Mouse (Mus musculus) spleen, postnatal 36 days (tissue): Measurements from ENCODE around the gene Galr3.
"Not testable (repeated sequence)": the region's sequence is repeated elsewhere in the genome, so short reads cannot be mapped to it uniquely, and the experiment has no call there.

Experiments
- DNase-seq, 2 experiments: peaks; one replicate each; pipeline ENCODE4 v3.0.0; 2022; ENCODE audit warnings: low spot score in 2 of 2, mixed read lengths in 1 of 2

Gene Galr3

DNA sequence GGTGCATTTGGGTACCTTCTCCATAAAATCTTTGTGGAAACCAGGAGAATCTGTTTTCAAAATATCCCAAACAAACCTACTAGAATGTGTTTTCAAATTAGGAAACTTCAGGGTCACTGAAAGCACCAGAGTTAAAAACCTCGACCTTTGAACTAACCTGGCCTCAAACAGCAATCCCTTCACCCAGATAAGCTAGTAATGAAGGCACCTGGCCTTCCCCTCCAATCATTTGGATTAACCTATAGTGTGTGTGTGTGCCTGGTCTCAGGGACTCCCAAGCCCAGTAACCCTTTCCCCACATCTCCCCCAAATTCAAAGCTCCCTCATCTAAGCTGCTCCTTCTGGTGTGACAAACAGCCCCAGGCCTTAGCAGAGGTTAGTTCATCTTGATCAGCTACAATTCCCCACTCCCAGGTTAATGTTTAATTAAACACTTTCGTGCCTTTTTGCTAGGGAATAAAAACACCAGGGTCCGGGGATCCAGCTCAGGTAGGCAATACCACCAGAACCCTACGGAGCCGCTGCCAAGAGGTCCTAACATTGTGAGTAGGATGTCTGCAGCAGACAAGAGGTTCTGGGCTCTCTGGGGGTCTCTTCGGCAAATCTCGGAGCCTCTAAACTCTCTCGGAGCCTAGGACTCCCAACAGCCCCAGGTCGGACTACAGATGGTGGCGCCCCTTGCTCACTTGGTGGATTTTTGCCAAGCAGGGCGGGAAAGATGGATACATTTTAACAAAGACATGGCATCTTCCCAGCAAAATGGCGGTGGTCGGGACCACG is 15.0 kb upstream of the Galr3 start:
- DNase-seq = no peak

DNA sequence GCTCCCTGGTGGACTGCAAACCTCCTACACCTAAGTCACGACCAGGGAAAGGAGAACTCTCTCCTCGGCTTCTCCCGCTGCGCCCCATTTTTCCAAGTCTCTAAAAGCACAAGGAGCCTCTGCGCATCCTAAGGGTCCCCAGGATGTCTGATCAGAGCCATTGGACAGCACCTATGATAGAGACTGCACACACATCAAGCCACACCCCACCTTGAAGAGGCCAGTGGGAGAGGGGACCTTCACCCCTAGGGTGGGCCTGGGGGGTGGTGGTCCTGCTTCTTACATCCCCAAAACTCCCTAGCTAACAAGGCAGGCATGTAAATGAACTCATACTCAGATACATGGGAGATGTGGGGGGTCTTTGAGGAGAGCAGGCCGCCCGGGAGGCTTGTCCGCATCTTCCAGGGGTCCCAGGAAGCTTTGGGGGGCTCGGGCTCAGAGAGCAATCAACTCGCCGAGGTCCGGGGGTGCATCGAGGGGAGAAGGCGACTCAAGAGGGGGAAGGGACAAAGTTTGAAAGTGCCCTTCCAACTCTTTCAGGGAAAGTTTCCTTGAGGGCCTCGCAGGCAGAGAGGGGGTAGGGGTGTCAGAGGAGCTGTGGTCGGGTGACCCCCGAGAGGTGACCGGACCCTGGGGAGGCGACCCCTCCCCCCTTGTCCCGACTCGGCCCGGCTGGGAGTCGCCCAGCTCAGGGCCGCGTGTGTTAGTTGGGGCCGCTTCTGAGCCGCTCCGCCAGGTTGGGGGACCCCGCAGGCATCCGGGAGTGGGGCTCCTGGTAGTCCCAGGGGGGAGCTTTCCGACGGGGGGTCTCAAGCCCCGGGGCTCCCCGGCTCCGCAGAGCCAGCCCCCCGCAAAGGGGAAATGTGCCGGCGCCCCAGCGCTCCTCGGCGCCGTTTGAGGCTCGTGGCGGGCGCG is 14.1 kb upstream of the Galr3 start:
- no peak for DNase-seq

DNA sequence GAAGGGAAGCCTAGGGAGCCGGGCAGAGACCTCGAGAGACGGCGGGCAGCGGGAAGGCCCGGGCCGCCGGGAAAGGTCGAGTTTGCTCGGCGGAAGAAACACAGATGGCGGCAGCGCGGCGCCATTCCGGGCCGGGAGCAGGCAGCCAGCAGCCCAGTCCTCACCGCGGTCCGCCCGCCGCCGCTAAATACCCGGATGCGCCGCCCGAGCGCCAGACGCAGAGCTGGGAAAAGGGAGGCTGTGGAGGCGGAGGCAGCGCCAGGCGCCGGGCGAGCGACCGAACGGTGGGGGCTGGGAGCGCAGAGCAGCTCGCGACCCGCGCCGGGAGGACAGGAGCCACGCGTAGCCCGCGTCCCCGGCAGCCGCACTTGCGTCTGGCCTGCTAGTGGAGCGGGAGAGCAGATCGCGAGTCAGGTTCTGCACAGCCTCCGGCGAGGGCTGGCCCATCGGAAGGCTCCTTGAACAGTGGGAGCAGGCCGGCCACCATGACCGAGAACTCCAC is 13.4 kb upstream of the Galr3 start, which contains the start of gene H1f0:
H1f0 (plus strand) TSS at position 214 of the 502 bp plus-strand sequence.
- peak; percentile 46 to 58 for DNase-seq

DNA sequence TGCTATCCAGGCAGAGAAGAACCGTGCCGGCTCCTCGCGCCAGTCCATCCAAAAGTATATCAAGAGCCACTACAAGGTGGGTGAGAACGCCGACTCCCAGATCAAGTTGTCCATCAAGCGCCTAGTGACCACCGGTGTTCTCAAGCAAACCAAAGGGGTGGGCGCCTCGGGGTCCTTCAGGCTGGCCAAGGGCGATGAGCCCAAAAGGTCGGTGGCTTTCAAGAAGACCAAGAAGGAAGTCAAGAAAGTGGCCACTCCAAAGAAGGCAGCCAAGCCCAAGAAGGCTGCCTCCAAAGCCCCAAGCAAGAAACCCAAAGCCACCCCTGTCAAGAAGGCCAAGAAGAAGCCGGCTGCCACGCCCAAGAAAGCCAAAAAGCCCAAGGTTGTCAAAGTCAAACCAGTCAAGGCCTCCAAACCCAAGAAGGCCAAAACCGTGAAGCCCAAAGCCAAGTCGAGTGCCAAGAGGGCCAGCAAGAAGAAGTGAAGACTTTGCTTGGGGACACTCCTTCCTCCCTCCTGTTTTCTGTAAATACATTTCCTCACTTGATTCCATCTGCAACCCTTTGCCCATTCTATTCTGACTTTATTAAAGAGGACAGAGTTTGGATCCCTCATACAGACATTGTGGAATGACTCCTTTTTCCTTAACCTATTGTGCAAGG is 12.7 kb upstream of the Galr3 start:
- no peak for DNase-seq

DNA sequence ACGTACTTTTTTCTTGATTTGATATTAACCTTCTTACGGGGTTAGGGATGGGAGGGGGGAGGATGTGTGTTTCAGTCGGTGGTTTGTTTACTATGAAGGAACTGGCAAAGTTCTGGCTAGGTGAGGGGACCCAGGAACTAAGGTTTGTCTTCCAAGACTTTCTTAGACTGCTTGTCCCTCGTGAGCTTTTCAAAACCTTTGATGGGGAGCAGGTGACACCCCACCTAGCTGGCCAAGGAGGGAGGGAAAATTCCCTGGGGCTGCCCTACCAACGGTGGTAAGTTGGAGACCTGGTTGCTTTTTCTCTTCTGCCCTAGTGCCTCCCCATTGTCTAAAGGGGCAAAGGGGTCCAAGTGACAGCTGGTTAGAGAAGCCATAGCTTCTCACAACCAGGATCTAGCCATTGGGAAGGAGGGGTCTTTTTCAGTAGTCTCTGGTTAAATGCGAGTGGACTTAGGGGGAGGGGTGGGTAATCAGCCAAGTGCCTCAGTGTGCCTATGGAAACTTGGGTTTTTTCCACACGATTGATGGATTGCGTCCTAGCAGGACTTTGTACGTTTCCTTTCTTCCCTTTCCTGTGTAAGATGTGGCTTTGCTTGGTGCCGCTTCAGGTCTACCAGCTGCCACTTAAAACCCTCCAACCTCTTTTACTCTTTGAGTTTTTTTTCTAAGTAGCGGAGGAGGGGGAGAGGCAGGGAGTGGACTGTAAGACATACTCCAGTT is 12.0 kb upstream of the Galr3 start:
- DNase-seq = no peak

DNA sequence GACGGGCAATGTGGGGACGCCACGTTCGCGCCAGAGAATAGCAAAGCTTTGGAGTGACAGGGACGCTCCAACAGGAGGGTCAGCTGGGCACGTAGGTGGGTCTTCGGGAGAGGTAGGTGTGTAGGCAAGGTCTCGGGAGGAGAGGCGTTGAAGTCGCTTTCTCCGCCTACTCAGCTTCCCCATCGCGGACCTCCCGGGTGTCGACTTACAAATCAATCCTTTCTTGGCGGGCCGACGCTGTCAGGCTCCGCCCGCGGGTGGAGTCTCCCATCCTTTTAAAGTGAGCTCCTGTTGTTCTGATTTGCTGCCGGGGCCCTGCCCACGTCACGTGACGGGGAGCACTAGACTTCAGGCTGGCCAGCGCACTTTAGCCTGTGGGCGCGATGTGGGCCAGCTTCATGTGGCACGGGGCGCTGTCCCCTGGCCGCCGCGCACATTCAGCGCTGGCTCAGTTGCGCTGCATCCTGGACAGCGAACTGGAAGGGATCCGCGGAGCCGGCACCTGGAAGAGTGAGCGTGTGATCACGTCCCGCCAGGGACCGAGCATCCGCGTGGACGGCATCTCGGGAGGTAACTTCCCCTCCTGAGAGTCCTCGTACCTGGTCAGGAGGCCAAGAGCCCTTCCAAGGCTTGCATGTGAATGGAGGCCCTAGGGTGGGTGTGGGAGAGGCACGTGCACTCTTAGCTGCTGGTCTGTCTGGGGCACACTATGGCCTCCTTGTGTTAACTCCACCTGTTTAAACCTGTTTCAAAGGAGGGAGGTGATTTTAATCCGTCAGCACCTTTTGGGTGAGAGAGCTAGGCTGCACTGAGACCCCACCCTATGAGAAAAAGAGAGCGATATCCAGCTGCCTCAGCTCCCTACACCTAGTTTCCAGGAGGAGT is 10.9 kb upstream of the Galr3 start:
- DNase-seq = peak; percentile 71 to 74

DNA sequence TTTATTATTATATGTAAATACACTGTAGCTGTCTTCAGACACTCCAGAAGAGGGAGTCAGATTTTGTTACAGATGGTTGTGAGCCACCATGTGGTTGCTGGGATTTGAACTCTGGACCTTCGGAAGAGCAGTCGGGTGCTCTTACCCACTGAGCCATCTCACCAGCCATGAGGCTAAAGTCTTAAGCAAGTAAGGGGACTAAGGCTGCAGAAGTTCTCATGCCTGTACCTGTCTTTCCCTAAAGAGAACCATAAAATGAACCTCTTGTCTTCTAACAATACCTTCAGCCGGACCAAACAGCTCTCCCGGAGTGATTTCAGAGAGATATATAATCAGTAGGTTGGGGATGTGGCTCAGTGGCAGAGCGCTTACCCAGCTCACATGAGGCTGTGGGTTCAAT is 9.8 kb upstream of the Galr3 start:
- not testable (repeated sequence) for DNase-seq

DNA sequence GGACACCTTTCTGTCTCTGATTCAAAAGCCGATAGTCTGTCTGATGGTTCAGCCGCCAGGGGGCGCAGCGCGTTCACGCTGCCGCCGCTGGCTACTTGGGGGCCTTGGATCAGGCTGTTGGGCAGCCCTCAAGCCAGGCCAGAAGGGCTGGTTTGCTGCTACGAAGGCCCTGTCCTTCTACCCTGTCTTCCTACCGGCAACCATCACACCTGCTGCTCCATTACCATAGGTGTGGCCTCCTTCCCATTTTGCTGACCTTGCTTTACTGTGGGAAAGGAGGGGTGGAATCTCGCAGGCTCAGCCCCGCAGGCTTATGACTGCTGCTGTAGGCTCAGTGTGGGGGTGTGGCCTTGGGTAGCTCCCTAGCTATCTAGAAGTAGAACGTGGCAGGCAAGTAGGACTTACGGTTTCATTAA is 3.8 kb upstream of the Galr3 start:
- DNase-seq = peak; percentile 45 to 53

DNA sequence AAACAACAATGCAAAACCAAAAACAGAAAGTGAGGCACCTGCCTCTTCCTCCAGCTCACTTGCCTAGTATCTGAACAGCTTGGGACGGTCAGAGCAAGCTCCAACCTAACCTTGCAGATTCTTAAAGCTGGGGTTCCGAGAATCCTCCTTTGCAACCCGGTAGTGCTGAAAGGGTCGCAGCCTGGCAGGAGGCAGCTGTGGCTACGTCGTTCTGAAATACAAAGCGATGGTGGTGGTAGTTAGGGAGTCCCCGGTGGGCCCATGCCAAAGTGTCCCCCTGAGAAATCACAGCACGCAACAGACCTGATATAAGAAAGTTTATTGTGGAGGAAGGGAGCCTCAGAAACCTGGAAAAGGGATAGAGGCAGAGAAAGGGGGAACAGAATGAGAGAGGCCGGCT is 3.4 kb upstream of the Galr3 start:
- DNase-seq = no peak

DNA sequence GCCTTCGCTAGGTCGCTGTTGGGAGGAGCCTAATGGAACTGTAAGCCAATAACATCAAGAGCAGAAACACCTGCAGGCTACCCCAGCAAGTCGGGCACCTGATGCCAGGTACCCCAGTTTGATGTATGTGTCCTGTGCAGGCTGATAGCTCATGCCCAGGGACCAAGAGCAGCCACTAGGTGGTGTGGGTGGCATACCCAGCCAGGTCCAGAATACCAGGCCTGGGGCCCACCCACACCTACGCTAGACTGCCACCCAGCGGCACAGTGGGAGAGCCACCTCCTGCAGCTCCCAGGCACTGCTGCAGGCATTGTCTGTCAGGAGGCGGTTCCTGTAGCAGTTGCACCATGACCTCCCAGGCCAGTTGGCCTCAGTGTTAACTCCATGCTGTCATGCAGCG is 2.8 kb upstream of the Galr3 start:
- peak; percentile 85 to 87 for DNase-seq

DNA sequence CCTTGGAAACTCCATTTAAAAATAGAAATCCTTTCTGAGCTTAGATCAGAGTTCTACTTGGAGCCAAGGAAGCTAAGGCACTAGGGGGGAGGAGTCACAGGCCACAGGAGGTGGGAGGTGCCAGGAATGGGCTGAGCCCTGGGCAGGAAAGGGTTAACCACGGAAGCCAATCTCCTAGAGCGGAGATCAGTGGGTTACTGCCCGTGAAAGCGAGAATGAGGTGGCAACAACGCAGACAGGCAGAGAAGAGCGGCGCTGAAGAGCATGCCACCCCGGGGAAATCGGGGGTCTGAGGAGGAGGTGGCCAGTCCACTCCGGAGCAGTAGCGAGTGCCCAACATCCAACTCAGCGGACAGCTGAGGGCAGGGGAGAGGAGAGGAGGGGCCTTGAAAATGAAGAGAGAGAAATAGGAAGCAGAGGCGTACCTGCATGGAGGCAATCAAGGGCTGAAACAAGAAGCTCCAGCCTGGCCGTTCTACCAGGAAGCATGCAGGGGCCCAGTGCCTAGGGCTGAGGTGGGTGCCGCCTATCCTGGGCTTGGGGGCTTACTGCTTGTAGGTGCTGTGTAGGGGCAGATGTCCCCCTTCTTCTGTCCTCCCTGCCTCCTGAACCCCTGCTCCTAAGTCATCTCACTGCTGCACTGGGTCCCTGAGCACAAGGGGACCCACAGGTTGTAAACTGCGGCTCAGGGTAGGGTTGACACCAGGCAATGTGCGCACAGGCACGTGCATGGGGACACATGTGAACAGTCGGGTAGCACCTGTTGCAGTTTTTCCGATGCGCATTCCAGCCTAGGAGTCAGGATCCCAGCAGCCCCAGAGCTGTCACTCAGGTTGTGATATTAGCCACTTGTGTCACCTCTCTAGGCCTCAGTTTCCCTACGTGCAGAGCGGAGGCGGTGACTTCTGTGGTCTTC is 926 bp upstream of the Galr3 start:
- DNase-seq = no peak

DNA sequence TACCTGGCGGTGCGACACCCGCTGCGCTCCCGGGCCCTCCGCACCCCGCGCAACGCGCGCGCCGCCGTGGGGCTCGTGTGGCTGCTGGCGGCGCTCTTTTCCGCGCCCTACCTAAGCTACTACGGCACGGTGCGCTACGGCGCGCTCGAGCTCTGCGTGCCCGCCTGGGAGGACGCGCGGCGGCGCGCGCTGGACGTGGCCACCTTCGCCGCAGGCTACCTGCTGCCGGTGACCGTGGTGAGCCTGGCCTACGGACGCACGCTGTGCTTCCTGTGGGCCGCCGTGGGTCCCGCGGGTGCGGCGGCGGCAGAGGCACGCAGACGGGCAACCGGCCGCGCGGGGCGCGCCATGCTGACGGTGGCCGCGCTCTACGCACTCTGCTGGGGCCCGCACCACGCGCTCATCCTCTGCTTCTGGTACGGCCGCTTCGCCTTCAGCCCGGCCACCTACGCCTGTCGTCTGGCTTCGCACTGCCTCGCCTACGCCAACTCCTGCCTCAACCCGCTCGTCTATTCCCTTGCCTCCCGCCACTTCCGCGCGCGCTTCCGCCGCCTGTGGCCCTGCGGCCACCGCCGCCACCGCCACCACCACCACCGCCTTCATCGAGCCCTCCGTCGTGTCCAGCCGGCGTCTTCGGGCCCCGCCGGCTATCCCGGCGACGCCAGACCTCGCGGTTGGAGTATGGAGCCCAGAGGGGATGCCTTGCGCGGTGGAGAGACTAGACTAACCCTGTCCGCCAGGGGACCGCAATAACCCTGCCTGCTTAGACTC is 1.2 kb downstream of the Galr3 start:
- DNase-seq = no peak

DNA sequence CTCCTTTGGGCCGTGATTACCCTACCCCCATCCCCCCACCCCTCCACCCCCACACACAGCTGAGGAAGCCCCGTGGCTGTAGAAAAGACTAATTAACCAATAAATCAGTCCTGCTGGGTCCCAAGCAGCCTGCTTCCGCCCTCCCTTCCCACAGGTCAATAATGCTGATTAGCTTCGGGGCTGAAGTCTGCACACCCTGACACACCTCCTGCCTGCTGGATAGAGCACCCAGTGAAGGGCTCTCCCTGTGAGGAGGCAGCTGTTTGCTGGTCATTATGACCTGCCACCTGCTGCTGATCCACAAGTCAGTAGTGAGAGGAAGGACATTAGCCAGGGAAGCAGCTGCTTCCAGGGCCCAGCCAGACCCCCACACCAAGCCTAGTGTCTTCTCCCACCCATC is 3.2 kb downstream of the Galr3 start:
- no peak for DNase-seq

DNA sequence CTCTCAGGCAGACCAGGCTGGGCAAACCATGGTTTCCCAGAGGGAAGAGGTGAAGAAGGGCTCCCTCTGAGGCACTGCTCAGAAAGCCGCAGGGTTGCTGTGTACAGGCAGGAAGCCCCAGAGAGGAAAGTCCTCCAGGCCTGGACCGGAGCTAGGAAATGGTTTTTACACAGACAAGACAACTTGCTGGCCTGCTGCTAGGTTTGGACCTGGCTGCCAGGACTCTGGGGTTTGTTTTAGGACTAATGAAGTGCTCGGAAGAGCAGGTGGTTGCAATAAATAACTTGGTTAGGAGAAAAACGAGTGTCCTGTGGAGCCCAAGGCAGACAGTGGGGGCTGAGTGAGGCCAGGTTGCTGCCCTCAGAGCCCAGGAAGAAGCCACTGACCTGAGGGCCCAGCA is 6.5 kb downstream of the Galr3 start:
- DNase-seq = no peak

DNA sequence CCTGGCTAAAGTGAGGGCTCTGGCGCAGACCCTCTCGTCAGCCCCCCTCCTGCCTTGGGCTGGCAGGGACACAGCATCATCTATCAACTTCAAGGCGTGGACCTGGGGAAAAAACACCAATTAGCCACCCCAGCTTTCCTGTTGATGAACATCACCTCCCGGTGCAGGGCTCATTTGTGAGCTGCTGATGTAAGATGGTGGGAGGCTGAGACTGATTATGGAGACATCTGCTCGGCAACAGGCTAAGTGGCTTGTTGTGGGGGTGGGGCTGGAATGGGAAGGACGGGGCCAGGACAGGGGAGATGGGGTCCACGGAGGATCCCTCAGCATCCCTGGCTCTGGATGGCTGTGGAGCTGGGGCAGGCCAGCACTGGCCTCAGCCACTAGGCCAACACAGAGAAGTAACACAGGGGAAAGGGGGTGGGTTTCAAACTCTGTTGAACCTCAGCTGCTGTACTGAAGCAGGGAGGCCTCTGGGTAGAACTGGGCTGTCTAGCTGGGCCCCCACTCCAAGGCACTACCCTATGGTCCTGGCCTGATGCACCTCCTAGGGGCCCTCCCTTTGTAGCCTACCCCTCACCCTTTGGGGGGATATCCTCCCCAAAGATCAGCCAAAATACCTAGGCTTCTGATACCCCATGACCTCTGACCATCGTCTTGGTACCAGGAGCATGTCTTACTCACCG is 8.6 kb downstream of the Galr3 start:
- no peak for DNase-seq

DNA sequence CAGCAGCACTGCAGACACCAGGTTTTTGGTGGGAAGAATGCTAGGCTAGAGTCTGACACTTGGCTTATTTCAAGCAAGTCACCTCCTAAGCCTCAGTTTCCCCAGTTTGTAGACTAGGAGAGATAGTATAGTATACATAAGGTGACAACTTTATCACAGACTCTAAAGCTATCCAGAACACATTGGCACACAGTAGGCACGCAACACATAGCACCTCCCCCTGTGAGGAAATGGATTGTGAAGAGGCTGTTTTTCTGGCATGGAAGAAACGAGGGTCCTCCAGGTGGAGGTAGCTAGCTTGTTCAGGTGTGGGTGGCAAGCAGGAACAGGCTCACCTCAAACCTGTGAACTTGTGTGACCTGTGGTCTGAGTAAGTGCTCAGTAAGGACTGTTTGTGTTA is 9.3 kb downstream of the Galr3 start:
- no peak for DNase-seq

DNA sequence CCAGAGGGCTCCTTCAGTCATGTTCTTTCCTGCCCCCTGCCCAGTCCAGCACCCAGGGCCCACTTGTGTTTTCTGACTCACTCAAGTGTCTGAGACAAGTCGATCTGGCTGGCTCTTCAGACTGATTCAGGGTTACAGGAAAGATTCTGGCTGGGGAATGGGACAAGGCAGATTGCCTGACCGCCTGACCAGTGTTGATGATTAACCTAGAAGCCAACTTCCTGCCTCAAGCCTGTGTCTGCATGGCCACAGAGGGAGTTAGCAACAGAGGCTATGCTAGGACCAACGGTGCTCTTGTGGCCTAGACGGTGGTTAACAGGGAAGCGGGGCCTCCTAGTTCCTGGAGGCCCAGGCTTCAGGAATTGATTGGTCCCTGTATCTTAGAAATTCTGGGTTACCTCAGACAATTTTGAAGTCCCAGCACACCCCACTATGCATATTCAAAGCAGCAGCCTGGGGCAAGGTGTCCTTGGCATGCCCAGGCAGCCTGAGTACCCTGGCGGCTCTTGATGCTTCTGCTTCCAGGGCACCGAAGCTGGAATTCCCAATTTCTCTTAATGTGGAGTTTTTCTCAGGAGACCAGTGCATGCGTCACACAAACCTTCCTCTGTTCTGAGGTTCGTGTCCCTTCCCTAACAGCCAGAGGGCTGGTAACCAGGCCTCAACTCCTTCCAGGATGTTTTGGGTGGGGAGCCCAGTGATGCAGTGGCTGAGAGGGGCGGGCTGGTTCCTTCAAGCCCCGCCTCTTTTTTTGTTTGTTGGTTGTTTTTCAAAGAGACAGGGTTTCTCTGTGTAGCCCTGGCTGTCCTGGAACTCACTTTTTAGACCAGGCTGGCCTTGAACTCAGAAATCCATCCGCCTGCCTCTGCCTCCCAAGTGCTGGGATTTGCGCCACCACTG is 10.0 kb downstream of the Galr3 start:
- DNase-seq = no peak
